Mouse (Mus musculus) embryonic facial prominence, embryonic 15.5 days (tissue): Measurements from ENCODE around the gene Mocs3. TPM values are rescaled to one million over a fixed set of nuclear protein-coding genes. Genes with fewer than 3 reads are reported as not detected.

Source experiments
- ATAC-seq: fragments of 200-750 bp; cut with Nextera tagmentation; 2 replicates; pipeline ENCODE4 v1.8.0; 2017; ENCODE audit warnings: low read depth, moderate TSS enrichment; ENCODE audit not compliant: insufficient number of reproducible peaks, low FRiP score, low TSS enrichment
- H3K27ac ChIP-seq: fragments of 300-500 bp; sonication (generic); replicated peaks from 2 replicates; pipeline ENCODE4 v1.5.1; 2015; ENCODE audit warnings: mild to moderate bottlenecking, inconsistent platforms
- H3K27me3 ChIP-seq: fragments of 300-500 bp; sonication (generic); 2 replicates; pipeline ENCODE4 v1.6.1; 2015; ENCODE audit warnings: inconsistent platforms
- H3K36me3 ChIP-seq: fragments of 300-500 bp; sonication (generic); 2 replicates; pipeline ENCODE4 v1.6.1; 2015; ENCODE audit warnings: mild to moderate bottlenecking, inconsistent platforms
- H3K4me1 ChIP-seq: fragments of 300-500 bp; sonication (generic); 2 replicates; pipeline ENCODE4 v1.6.1; 2015; ENCODE audit warnings: inconsistent platforms
- H3K4me2 ChIP-seq: fragments of 300-500 bp; sonication (generic); replicated peaks from 2 replicates; pipeline ENCODE4 v1.6.1; 2015; ENCODE audit warnings: mild to moderate bottlenecking, inconsistent platforms
- H3K4me3 ChIP-seq: fragments of 300-500 bp; sonication (generic); replicated peaks from 2 replicates; pipeline ENCODE4 v1.5.1; 2015; ENCODE audit warnings: mild to moderate bottlenecking, inconsistent platforms
- H3K9ac ChIP-seq: fragments of 300-500 bp; sonication (generic); 2 replicates; pipeline ENCODE4 v1.6.1; 2015; ENCODE audit warnings: inconsistent platforms
- H3K9me3 ChIP-seq: fragments of 300-500 bp; sonication (generic); replicated peaks from 2 replicates; pipeline ENCODE4 v1.6.1; 2016; ENCODE audit warnings: inconsistent platforms
- WGBS: fragments of 180-500 bp; shearing (Covaris S2); methylation state at CpG from one replicate; pipeline ENCODE4 v1.1.7; 2015; 5-methylcytosine and 5-hydroxymethylcytosine counted together
- polyA plus RNA-seq: library from polyadenylated mRNA; unstranded; fragments of >200 nt; fragmentation: Nextera tagmentation; extraction: Ambion mirVana; gene quantifications from 2 replicates; pipeline ENCODE4 v1.2.1, GENCODE M21; 2015

Gene Mocs3
- polyA plus RNA-seq, 1 experiment from 2014 or later = 8.0 TPM

- H3K9me3 ChIP-seq = no peaks in the 10 kb centered on the region
- no peak overlapping the region for H3K4me3 ChIP-seq
- no peaks in the 10 kb centered on the region for H3K36me3 ChIP-seq
- no peaks in the 10 kb centered on the region for H3K4me1 ChIP-seq
- peaks cover 2% of the 10 kb centered on the region; the same call in 1 of the 2 replicates for H3K27me3 ChIP-seq
- H3K27ac ChIP-seq = no peak overlapping the region
- 61% methylated on average over 4 of the region's 4 CpGs for WGBS
- no peak overlapping the region for H3K4me2 ChIP-seq
- H3K9ac ChIP-seq = no peak overlapping the region
- no peak for ATAC-seq
Observed at GRCm38 (mm10) chr2:168243278-168243677, 12.9 kb downstream of the Mocs3 start.

- 27% methylated on average over 8 of the region's 8 CpGs for WGBS
Observed at GRCm38 (mm10) chr2:168245571-168245970, 15.1 kb downstream of the Mocs3 start.

GRCm38 (mm10) chr2:168248167-168248855 is 17.9 kb downstream of the Mocs3 start:
- Histone ChIP-seq H3K4me3 (no peak overlapping the region), H3K9me3 (no peaks in the 10 kb centered on the region), H3K4me1 (no peaks in the 10 kb centered on the region), H3K9ac (no peak overlapping the region), H3K27me3 (no peaks in the 10 kb centered on the region), H3K27ac (no peak overlapping the region), H3K4me2 (no peak overlapping the region), H3K36me3 (no peaks in the 10 kb centered on the region)
- ATAC-seq = no peak
- 77% methylated on average over 8 of the region's 8 CpGs for WGBS

More at GRCm38 (mm10) chr2:168245571-168245970, 15.1 kb downstream of the Mocs3 start:
- Histone ChIP-seq H3K27ac (no peak overlapping the region), H3K36me3 (no peaks in the 10 kb centered on the region), H3K4me1 (no peaks in the 10 kb centered on the region), H3K9me3 (no peaks in the 10 kb centered on the region), H3K9ac (no peak overlapping the region), H3K27me3 (peaks cover 2% of the 10 kb centered on the region; the same call in 1 of the 2 replicates), H3K4me3 (no peak overlapping the region), H3K4me2 (no peak overlapping the region)
- no peak for ATAC-seq

GRCm38 (mm10) chr2:168248856-168249245 is 18.4 kb downstream of the Mocs3 start:
- Histone ChIP-seq H3K27me3 (no peaks in the 10 kb centered on the region), H3K9me3 (no peaks in the 10 kb centered on the region), H3K4me3 (no peak overlapping the region), H3K4me1 (no peaks in the 10 kb centered on the region), H3K36me3 (no peaks in the 10 kb centered on the region), H3K9ac (no peak overlapping the region), H3K27ac (no peak overlapping the region), H3K4me2 (no peak overlapping the region)
- ATAC-seq = no peak
- 13% methylated on average over 2 of the region's 2 CpGs for WGBS

- H3K27me3 ChIP-seq = no peaks in the 10 kb centered on the region
- H3K9me3 ChIP-seq = no peaks in the 10 kb centered on the region
- H3K36me3 ChIP-seq = no peaks in the 10 kb centered on the region
- H3K4me2 ChIP-seq = no peak overlapping the region
- no peaks in the 10 kb centered on the region for H3K4me1 ChIP-seq
- no peak overlapping the region for H3K27ac ChIP-seq
- 14% methylated on average over 8 of the region's 8 CpGs for WGBS
- no peak overlapping the region for H3K9ac ChIP-seq
- ATAC-seq = no peak
- no peak overlapping the region for H3K4me3 ChIP-seq
Observed at GRCm38 (mm10) chr2:168250270-168250669, 19.8 kb downstream of the Mocs3 start.

GRCm38 (mm10) chr2:168252639-168253292 is 22.3 kb downstream of the Mocs3 start:
- Histone ChIP-seq H3K9ac (no peak overlapping the region), H3K9me3 (no peaks in the 10 kb centered on the region), H3K27me3 (no peaks in the 10 kb centered on the region), H3K4me3 (no peak overlapping the region), H3K27ac (no peak overlapping the region), H3K36me3 (no peaks in the 10 kb centered on the region), H3K4me1 (no peaks in the 10 kb centered on the region), H3K4me2 (no peak overlapping the region)
- WGBS = 14% methylated on average over 16 of the region's 16 CpGs
- no peak for ATAC-seq

- Histone ChIP-seq H3K9me3 (no peaks in the 10 kb centered on the region), H3K9ac (no peak overlapping the region), H3K27ac (no peak overlapping the region), H3K4me2 (no peak overlapping the region), H3K27me3 (no peaks in the 10 kb centered on the region), H3K4me1 (no peaks in the 10 kb centered on the region), H3K36me3 (no peaks in the 10 kb centered on the region), H3K4me3 (no peak overlapping the region)
- 57% methylated on average over 7 of the region's 7 CpGs for WGBS
- ATAC-seq = no peak
Observed at GRCm38 (mm10) chr2:168253822-168254221, 23.4 kb downstream of the Mocs3 start.

GRCm38 (mm10) chr2:168256506-168256905 is 26.1 kb downstream of the Mocs3 start:
- Histone ChIP-seq H3K4me1 (no peaks in the 10 kb centered on the region), H3K27me3 (no peaks in the 10 kb centered on the region), H3K27ac (no peak overlapping the region), H3K36me3 (no peaks in the 10 kb centered on the region), H3K9me3 (no peaks in the 10 kb centered on the region), H3K4me3 (no peak overlapping the region), H3K9ac (no peak overlapping the region), H3K4me2 (no peak overlapping the region)
- ATAC-seq = no peak
- 80% methylated on average over 3 of the region's 3 CpGs for WGBS

GRCm38 (mm10) chr2:168257188-168257587 is 26.8 kb downstream of the Mocs3 start:
- H3K9ac ChIP-seq = no peak overlapping the region
- no peaks in the 10 kb centered on the region for H3K36me3 ChIP-seq
- no peaks in the 10 kb centered on the region for H3K9me3 ChIP-seq
- 87% methylated on average over 4 of the region's 4 CpGs for WGBS
- ATAC-seq = no peak
- H3K27ac ChIP-seq = no peak overlapping the region
- H3K4me1 ChIP-seq = no peaks in the 10 kb centered on the region
- no peak overlapping the region for H3K4me3 ChIP-seq
- H3K4me2 ChIP-seq = no peak overlapping the region
- H3K27me3 ChIP-seq = no peaks in the 10 kb centered on the region

GRCm38 (mm10) chr2:168259046-168259445 is 28.6 kb downstream of the Mocs3 start:
- H3K4me2 ChIP-seq = no peak overlapping the region
- no peaks in the 10 kb centered on the region for H3K36me3 ChIP-seq
- no peak overlapping the region for H3K27ac ChIP-seq
- no peaks in the 10 kb centered on the region; the same call in 1 of the 2 replicates for H3K27me3 ChIP-seq
- H3K9ac ChIP-seq = no peak overlapping the region
- H3K9me3 ChIP-seq = no peaks in the 10 kb centered on the region
- ATAC-seq = no peak
- H3K4me3 ChIP-seq = no peak overlapping the region
- WGBS = 86% methylated on average over 8 of the region's 8 CpGs
- no peaks in the 10 kb centered on the region for H3K4me1 ChIP-seq

- no peak for ATAC-seq
- H3K4me2 ChIP-seq = no peak overlapping the region
- no peaks in the 10 kb centered on the region for H3K9me3 ChIP-seq
- H3K4me1 ChIP-seq = no peaks in the 10 kb centered on the region
- 76% methylated on average over 3 of the region's 3 CpGs for WGBS
- no peak overlapping the region for H3K9ac ChIP-seq
- H3K27ac ChIP-seq = no peak overlapping the region
- no peak overlapping the region for H3K4me3 ChIP-seq
- H3K27me3 ChIP-seq = no peaks in the 10 kb centered on the region; the same call in 1 of the 2 replicates
- no peaks in the 10 kb centered on the region for H3K36me3 ChIP-seq
Observed at GRCm38 (mm10) chr2:168260124-168260523, 29.7 kb downstream of the Mocs3 start.
